Mouse (Mus musculus) liver, embryonic 14.5 days (tissue): ENCODE data around the gene Serpina3f. TPM values are rescaled to one million over a fixed set of nuclear protein-coding genes. Genes with fewer than 3 reads are reported as not detected.

Source experiments
- ATAC-seq: fragments of 200-750 bp; cut with Nextera tagmentation; 2 replicates; pipeline ENCODE4 v1.8.0; 2017; ENCODE audit warnings: moderate number of reproducible peaks, mild to moderate bottlenecking, moderate library complexity; ENCODE audit not compliant: insufficient read depth
- DNase-seq, 3 experiments: peaks; one replicate each; pipeline ENCODE4 v3.0.0-alpha.2; 2012 to 2013; ENCODE audit warnings: low read depth in 3 of 3, low spot score in 3 of 3
- H3K27ac ChIP-seq: fragments of 300-500 bp; sonication (generic); 2 replicates; pipeline ENCODE4 v1.5.1; 2014; ENCODE audit warnings: moderate library complexity, mild to moderate bottlenecking, control low read depth, inconsistent platforms
- H3K27me3 ChIP-seq: fragments of 300-500 bp; sonication (generic); 2 replicates; pipeline ENCODE4 v1.6.1; 2014; ENCODE audit warnings: mild to moderate bottlenecking, low read length, moderate library complexity; ENCODE audit not compliant: control insufficient read depth, insufficient read depth
- H3K36me3 ChIP-seq: fragments of 300-500 bp; sonication (generic); replicated peaks from 2 replicates; pipeline ENCODE4 v1.6.1; 2014; ENCODE audit warnings: low read depth; ENCODE audit not compliant: control insufficient read depth, insufficient read depth
- H3K4me1 ChIP-seq, 2 experiments: fragments of 200-500 bp in 1 of 2; fragments of 300-500 bp in 1 of 2; sonication (generic) in 1 of 2; replicated peaks; 2 replicates each; pipeline ENCODE4 v1.6.1; 2012 to 2014; ENCODE audit warnings: antibody characterized with exemption in 1 of 2, inconsistent platforms in 1 of 2, low read length in 1 of 2; ENCODE audit not compliant: control insufficient read depth in 2 of 2, insufficient read depth in 2 of 2
- H3K4me2 ChIP-seq: fragments of 300-500 bp; sonication (generic); 2 replicates; pipeline ENCODE4 v1.6.1; 2014; ENCODE audit warnings: low read depth, mild to moderate bottlenecking, control low read depth, moderate library complexity
- H3K4me3 ChIP-seq, 2 experiments: fragments of 200-500 bp in 1 of 2; fragments of 300-500 bp in 1 of 2; sonication (generic) in 1 of 2; 2 replicates each; pipeline ENCODE4 v1.5.1; 2012 to 2014; ENCODE audit warnings: low read depth in 2 of 2, low read length in 2 of 2, mild to moderate bottlenecking in 2 of 2, control low read depth in 1 of 2, inconsistent platforms in 1 of 2, moderate library complexity in 1 of 2; ENCODE audit not compliant: insufficient read depth in 1 of 2
- H3K9ac ChIP-seq: fragments of 300-500 bp; sonication (generic); replicated peaks from 2 replicates; pipeline ENCODE4 v1.6.1; 2014; ENCODE audit warnings: mild to moderate bottlenecking, control low read depth, moderate library complexity
- H3K9me3 ChIP-seq: fragments of 300-500 bp; sonication (generic); 2 replicates; pipeline ENCODE4 v1.6.1; 2016; ENCODE audit warnings: low read length, mixed read lengths; ENCODE audit not compliant: control insufficient read depth
- CTCF ChIP-seq: IDR thresholded peaks from 2 replicates; pipeline ENCODE4 v1.5.1; 2016; ENCODE audit warnings: antibody characterized with exemption, low read depth, control low read depth
- EP300 ChIP-seq: IDR thresholded peaks from 2 replicates; pipeline ENCODE4 v1.6.1; 2016; ENCODE audit warnings: antibody characterized with exemption, low read depth
- WGBS: fragments of 180-500 bp; shearing (Covaris S2); extraction: QIAGEN DNeasy Blood & Tissue Kit; methylation state at CpG from one replicate; pipeline ENCODE4 v1.1.7; 2014; ENCODE audit not compliant: insufficient replicate concordance; 5-methylcytosine and 5-hydroxymethylcytosine counted together
- polyA plus RNA-seq, 2 experiments: library from polyadenylated mRNA; depleted of rRNA in 1 of 2; stranded (reverse) in 1 of 2; unstranded in 1 of 2; fragments of >200 nt; fragmentation: Nextera tagmentation in 1 of 2; extraction: Ambion mirVana in 1 of 2; gene quantifications; 2 replicates each; pipeline versions ENCODE4 v1.2.1 to v1.2.3; 2012 to 2014

The Serpina3f gene
- polyA plus RNA-seq, 2 experiments = 0.11 to 0.24 TPM

- TF ChIP-seq CTCF = no peak
- no peak for TF ChIP-seq EP300
- Histone ChIP-seq H3K9ac (no peak overlapping the region), H3K9me3 (no peaks in the 10 kb centered on the region), H3K27me3 (no peaks in the 10 kb centered on the region), H3K4me3 (no peak overlapping the region), H3K4me1 (no peaks in the 10 kb centered on the region), H3K36me3 (no peaks in the 10 kb centered on the region), H3K4me2 (no peak overlapping the region), H3K27ac (no peak overlapping the region)
- no peak for ATAC-seq
- DNase-seq = no peak
These were observed 33.2 kb downstream of the Serpina3f start for GRCm38 (mm10) chr12:104247553-104248002.

DNA sequence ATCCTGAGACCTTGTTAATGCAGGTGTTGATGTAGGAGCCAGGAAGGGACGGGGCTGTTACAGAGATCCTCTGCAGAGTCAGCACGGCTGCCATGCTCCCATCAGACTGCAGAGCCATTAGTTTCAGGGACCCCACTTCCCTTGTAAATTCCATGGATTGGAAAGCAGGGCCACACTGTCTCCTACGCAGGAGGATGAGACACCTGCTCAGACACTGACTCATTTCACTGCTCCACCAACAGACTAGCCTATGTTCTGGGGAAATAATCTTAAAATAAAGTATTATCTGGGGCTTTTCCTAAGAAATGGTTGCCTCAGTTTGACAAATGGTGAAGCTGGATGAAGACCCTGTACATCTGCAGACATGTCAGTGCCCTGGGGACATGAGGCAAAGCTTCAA is 33.9 kb downstream of the Serpina3f start:
- H3K36me3 ChIP-seq = no peaks in the 10 kb centered on the region
- no peaks in the 10 kb centered on the region for H3K9me3 ChIP-seq
- ATAC-seq (no peak), DNase-seq (no peak)
- H3K27me3 ChIP-seq = no peaks in the 10 kb centered on the region
- no peak overlapping the region for H3K9ac ChIP-seq
- H3K4me1 ChIP-seq = no peaks in the 10 kb centered on the region
- H3K27ac ChIP-seq = no peak overlapping the region
- TF ChIP-seq CTCF (no peak), EP300 (no peak)
- 44% methylated on average over 3 of the region's 3 CpGs for WGBS
- no peak overlapping the region for H3K4me2 ChIP-seq
- no peak overlapping the region for H3K4me3 ChIP-seq

DNA sequence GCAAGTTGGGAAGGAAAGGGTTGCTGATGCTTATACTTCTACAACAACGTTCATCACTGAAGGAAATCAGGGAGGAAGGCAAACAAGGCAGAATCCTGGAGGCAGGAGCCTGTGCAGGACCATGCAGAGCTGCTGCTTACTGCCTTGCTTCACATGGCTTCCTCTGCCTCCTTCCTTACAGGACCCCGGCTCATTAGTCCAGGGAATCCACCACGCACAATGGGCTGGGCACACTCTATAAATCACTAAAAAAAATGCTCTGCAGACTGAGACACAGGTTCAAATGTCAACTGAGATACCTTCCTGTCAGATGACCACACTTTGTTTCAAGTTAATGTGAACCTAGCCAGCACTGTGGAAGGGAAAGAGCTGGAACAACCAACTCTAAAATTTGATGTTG is 46.7 kb downstream of the Serpina3f start:
- Histone ChIP-seq H3K9ac (no peak overlapping the region), H3K27me3 (no peaks in the 10 kb centered on the region), H3K36me3 (no peaks in the 10 kb centered on the region), H3K4me1 (no peaks in the 10 kb centered on the region), H3K9me3 (no peaks in the 10 kb centered on the region), H3K4me2 (no peak overlapping the region), H3K4me3 (no peak overlapping the region), H3K27ac (no peak overlapping the region)
- ATAC-seq (no peak), DNase-seq (no peak)
- 30% methylated on average over 3 of the region's 3 CpGs for WGBS
- TF ChIP-seq CTCF (no peak), EP300 (no peak)

DNA sequence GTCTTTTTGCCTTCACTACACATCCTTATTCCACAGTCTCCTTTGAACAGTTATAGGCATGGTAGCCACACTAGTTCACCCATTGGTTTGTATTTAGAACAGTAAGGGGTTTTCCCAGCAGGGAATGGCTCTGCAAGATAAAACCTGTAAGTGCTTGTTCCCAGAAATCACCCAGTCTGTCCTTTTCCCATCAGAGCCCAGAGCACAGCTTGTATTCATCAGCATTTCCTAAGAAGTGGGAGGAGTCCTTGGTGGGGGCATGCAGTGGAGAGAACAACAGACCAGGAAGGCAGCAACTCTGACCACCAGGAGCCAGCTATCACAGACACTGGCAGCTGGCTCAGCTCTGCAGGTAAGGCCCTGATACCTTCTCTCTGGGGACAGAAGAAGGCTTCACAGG is 48.5 kb downstream of the Serpina3f start, which contains the start of gene Serpina3i:
Serpina3i (plus strand) TSS at position 260 of the 400 bp plus-strand sequence.
- DNase-seq (no peak), ATAC-seq (no peak)
- Histone ChIP-seq H3K4me1 (no peaks in the 10 kb centered on the region), H3K36me3 (no peaks in the 10 kb centered on the region), H3K9ac (no peak within 1 kb of the TSS), H3K4me2 (no peak within 1 kb of the TSS), H3K27ac (no peak within 1 kb of the TSS), H3K4me3 (no peak within 1 kb of the TSS), H3K27me3 (no peaks in the 10 kb centered on the region), H3K9me3 (no peaks in the 10 kb centered on the region)
- TF ChIP-seq EP300 (no peak), CTCF (no peak)

GRCm38 (mm10) chr12:104266374-104266773 is 52.0 kb downstream of the Serpina3f start:
- H3K27ac ChIP-seq = no peak overlapping the region
- no peak overlapping the region for H3K4me2 ChIP-seq
- ATAC-seq (no peak), DNase-seq (no peak)
- H3K4me1 ChIP-seq = no peaks in the 10 kb centered on the region
- H3K9ac ChIP-seq = no peak overlapping the region
- no peaks in the 10 kb centered on the region for H3K36me3 ChIP-seq
- no peak overlapping the region for H3K4me3 ChIP-seq
- 32% methylated on average over 3 of the region's 3 CpGs for WGBS
- no peaks in the 10 kb centered on the region for H3K9me3 ChIP-seq
- no peak for TF ChIP-seq EP300
- no peak for TF ChIP-seq CTCF
- no peaks in the 10 kb centered on the region for H3K27me3 ChIP-seq

Other genes with a start within 250 kb of the Serpina3f start
- gene Serpina11, start 224.6 kb upstream of the Serpina3f start, polyA plus RNA-seq (2012; rRNA removed) = 7.0 and 7.7 TPM in 2 replicates
- 7.2 and 11.4 TPM in 2 replicates for gene Serpina11, start 224.6 kb upstream of the Serpina3f start, polyA plus RNA-seq (2014; fragmentation: Nextera tagmentation; extraction: Ambion mirVana)
- not detected in 2 replicates for gene Serpina9, start 200.8 kb upstream of the Serpina3f start, polyA plus RNA-seq (2012; rRNA removed)
- not detected in 2 replicates for gene Serpina9, start 200.8 kb upstream of the Serpina3f start, polyA plus RNA-seq (2014; fragmentation: Nextera tagmentation; extraction: Ambion mirVana)
- 0.01 and 0.02 TPM in 2 replicates for gene Serpina12, start 170.1 kb upstream of the Serpina3f start, polyA plus RNA-seq (2012; rRNA removed)
- not detected in 2 replicates for gene Serpina12, start 170.1 kb upstream of the Serpina3f start, polyA plus RNA-seq (2014; fragmentation: Nextera tagmentation; extraction: Ambion mirVana)
- gene Serpina5, start 113.4 kb upstream of the Serpina3f start, polyA plus RNA-seq (2012; rRNA removed) = 0.08 and 0.11 TPM in 2 replicates
- 0.14 and 0.22 TPM in 2 replicates for gene Serpina5, start 113.4 kb upstream of the Serpina3f start, polyA plus RNA-seq (2014; fragmentation: Nextera tagmentation; extraction: Ambion mirVana)
- not detected in 2 replicates for gene Serpina3a, start 101.8 kb upstream of the Serpina3f start, polyA plus RNA-seq (2012; rRNA removed)
- gene Serpina3a, start 101.8 kb upstream of the Serpina3f start, polyA plus RNA-seq (2014; fragmentation: Nextera tagmentation; extraction: Ambion mirVana) = not detected in 2 replicates
- 0.04 and 0.11 TPM in 2 replicates for gene Serpina3b, start 86.5 kb upstream of the Serpina3f start, polyA plus RNA-seq (2012; rRNA removed)
- gene Serpina3b, start 86.5 kb upstream of the Serpina3f start, polyA plus RNA-seq (2014; fragmentation: Nextera tagmentation; extraction: Ambion mirVana) = 0.10 and 0.34 TPM in 2 replicates
- gene Serpina3c, start 60.7 kb upstream of the Serpina3f start, polyA plus RNA-seq (2012; rRNA removed) = not detected in 2 replicates
- not detected in 2 replicates for gene Serpina3c, start 60.7 kb upstream of the Serpina3f start, polyA plus RNA-seq (2014; fragmentation: Nextera tagmentation; extraction: Ambion mirVana)
- 0.94 and 0.97 TPM in 2 replicates for gene Serpina3g, start 21.7 kb downstream of the Serpina3f start, polyA plus RNA-seq (2012; rRNA removed)
- gene Serpina3g, start 21.7 kb downstream of the Serpina3f start, polyA plus RNA-seq (2014; fragmentation: Nextera tagmentation; extraction: Ambion mirVana) = 1.2 and 2.0 TPM in 2 replicates
- 0.03 and 0.06 TPM in 2 replicates for gene Serpina3i, start 48.6 kb downstream of the Serpina3f start, polyA plus RNA-seq (2012; rRNA removed)
- gene Serpina3i, start 48.6 kb downstream of the Serpina3f start, polyA plus RNA-seq (2014; fragmentation: Nextera tagmentation; extraction: Ambion mirVana) = 0.27 and 0.30 TPM in 2 replicates
- not detected in 2 replicates for gene Serpina3j, start 100.0 kb downstream of the Serpina3f start, polyA plus RNA-seq (2012; rRNA removed)
- gene Serpina3j, start 100.0 kb downstream of the Serpina3f start, polyA plus RNA-seq (2014; fragmentation: Nextera tagmentation; extraction: Ambion mirVana) = not detected in 2 replicates
- not detected in 2 replicates for gene Serpina3k, start 123.9 kb downstream of the Serpina3f start, polyA plus RNA-seq (2012; rRNA removed)
- gene Serpina3k, start 123.9 kb downstream of the Serpina3f start, polyA plus RNA-seq (2014; fragmentation: Nextera tagmentation; extraction: Ambion mirVana) = not detected in 2 replicates
- 0.03 and 0.04 TPM in 2 replicates for gene Serpina3m, start 123.9 kb downstream of the Serpina3f start, polyA plus RNA-seq (2012; rRNA removed)
- gene Serpina3m, start 123.9 kb downstream of the Serpina3f start, polyA plus RNA-seq (2014; fragmentation: Nextera tagmentation; extraction: Ambion mirVana) = 0.11 TPM in 1 of 2 replicates, not detected in the other
- 0.51 and 0.60 TPM in 2 replicates for gene Serpina3n, start 192.2 kb downstream of the Serpina3f start, polyA plus RNA-seq (2012; rRNA removed)
- 0.19 and 0.89 TPM in 2 replicates for gene Serpina3n, start 192.2 kb downstream of the Serpina3f start, polyA plus RNA-seq (2014; fragmentation: Nextera tagmentation; extraction: Ambion mirVana)